Mouse (Mus musculus) heart, embryonic 15.5 days (tissue): ENCODE results near the gene Kndc1. TPM values are rescaled to one million over a fixed set of nuclear protein-coding genes. Genes with fewer than 3 reads are reported as not detected.

Source experiments
- ATAC-seq: fragments of 200-750 bp; cut with Nextera tagmentation; replicated peaks from 2 replicates; pipeline ENCODE4 v1.8.0; 2017; ENCODE audit warnings: low read depth, moderate TSS enrichment; ENCODE audit not compliant: insufficient number of reproducible peaks, insufficient read depth, low FRiP score
- H3K27ac ChIP-seq: fragments of 300-500 bp; sonication (generic); 2 replicates; pipeline ENCODE4 v1.5.1; 2015; ENCODE audit warnings: mild to moderate bottlenecking, inconsistent platforms
- H3K27me3 ChIP-seq: fragments of 300-500 bp; sonication (generic); 2 replicates; pipeline ENCODE4 v1.6.1; 2015; ENCODE audit warnings: inconsistent platforms
- H3K36me3 ChIP-seq: fragments of 300-500 bp; sonication (generic); 2 replicates; pipeline ENCODE4 v1.6.1; 2015; ENCODE audit warnings: mild to moderate bottlenecking, inconsistent platforms
- H3K4me1 ChIP-seq: fragments of 300-500 bp; sonication (generic); replicated peaks from 2 replicates; pipeline ENCODE4 v1.6.1; 2015; ENCODE audit warnings: inconsistent platforms
- H3K4me2 ChIP-seq: fragments of 300-500 bp; sonication (generic); 2 replicates; pipeline ENCODE4 v1.6.1; 2015; ENCODE audit warnings: inconsistent platforms, mild to moderate bottlenecking, moderate library complexity
- H3K4me3 ChIP-seq: fragments of 300-500 bp; sonication (generic); 2 replicates; pipeline ENCODE4 v1.5.1; 2015; ENCODE audit warnings: mild to moderate bottlenecking, inconsistent platforms
- H3K9ac ChIP-seq: fragments of 300-500 bp; sonication (generic); 2 replicates; pipeline ENCODE4 v1.6.1; 2015; ENCODE audit warnings: mild to moderate bottlenecking, inconsistent platforms
- H3K9me3 ChIP-seq: fragments of 300-500 bp; sonication (generic); replicated peaks from 2 replicates; pipeline ENCODE4 v1.6.1; 2016; ENCODE audit warnings: inconsistent platforms
- WGBS: fragments of 180-500 bp; shearing (Covaris S2); methylation state at CpG from one replicate; pipeline ENCODE4 v1.1.7; 2015; ENCODE audit warnings: mixed read lengths; 5-methylcytosine and 5-hydroxymethylcytosine counted together
- polyA plus RNA-seq: library from polyadenylated mRNA; unstranded; fragments of >200 nt; fragmentation: Nextera tagmentation; extraction: Ambion mirVana; gene quantifications from 2 replicates; pipeline ENCODE4 v1.2.1, GENCODE M21; 2015

Kndc1 gene
- polyA plus RNA-seq, 1 experiment from 2014 or later: 0.11 TPM

DNA sequence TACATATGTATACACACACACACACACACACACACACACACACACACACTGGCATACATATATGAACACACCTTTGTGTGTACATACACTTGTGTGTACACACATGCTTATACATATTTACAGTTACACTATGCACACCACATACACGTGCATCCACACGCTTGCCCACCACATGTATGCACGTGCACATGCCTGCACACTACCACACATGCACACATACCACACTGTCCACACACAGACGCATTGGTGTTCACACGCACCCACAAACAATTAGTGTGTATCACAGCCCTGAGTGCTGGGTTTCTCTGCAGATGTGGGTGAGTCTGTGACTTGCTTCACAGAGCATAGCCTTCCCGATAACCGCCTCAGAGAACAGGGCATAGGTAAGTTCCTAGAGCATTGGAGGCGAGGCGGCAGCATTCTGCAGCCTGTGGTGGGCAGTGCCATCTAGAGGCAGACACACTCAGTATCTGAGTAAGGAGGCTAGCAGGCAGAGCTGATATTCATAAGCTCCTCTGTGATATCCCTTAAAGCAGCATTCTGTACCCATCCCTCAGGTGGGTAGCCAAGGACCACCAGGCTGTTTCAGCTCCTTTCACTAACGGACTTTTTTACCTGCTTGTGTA is 17.2 kb upstream of the Kndc1 start:
- WGBS: 59% methylated on average over 10 of the region's 10 CpGs
- no peak for ATAC-seq

DNA sequence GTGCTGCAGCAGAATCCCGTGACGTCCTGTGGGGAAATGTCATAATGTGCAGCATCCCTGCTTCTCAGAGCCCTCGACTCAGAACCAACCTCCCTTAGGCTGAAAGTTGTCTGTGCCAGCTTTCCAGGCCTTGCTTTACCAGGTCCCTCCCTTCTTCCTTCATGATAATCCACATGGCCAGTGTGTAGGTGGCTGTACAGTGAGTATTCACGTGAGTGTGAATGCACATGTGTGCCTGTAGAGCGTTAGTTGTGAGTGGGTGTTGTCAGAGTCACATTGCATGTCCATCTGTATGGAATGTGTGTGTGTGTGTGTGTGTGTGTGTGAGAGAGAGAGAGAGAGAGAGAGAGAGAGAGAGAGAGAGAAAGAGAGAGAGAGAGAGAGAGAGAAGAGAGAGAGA is 16.4 kb upstream of the Kndc1 start:
- no peak for ATAC-seq
- no peak overlapping the region for H3K9ac ChIP-seq
- 75% methylated on average over 5 of the region's 5 CpGs for WGBS

More for the DNA sequence above, 17.2 kb upstream of the Kndc1 start:
- Histone ChIP-seq H3K4me3 (no peak overlapping the region), H3K9me3 (no peaks in the 10 kb centered on the region), H3K9ac (no peak overlapping the region), H3K4me2 (no peak overlapping the region), H3K4me1 (no peaks in the 10 kb centered on the region), H3K27ac (no peak overlapping the region), H3K27me3 (0 out of 2 replicates have a peak, but pooled peaks cover 5% of the 10 kb centered on the region), H3K36me3 (no peaks in the 10 kb centered on the region)

DNA sequence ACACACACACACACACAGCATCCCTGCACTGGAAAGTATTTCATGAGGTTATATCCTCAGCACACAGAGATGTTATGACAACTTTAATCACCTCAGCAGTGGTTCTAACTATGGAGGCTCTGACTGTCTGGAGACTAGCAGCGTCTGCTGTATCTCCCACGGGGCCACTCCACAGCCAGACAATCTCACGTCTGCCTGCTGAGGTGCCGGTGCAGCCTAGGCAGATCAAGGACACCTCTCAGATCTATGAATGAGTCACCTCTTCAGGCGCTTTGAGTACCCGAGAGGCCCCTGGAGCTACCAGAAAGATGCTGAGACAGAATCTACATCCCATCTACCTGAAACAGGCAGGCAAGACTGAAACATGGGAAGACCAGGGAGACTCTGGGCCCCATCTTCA is 15.9 kb upstream of the Kndc1 start:
- Histone ChIP-seq H3K9ac (no peak overlapping the region), H3K4me3 (no peak overlapping the region), H3K4me2 (no peak overlapping the region), H3K9me3 (no peaks in the 10 kb centered on the region), H3K27ac (no peak overlapping the region), H3K4me1 (no peaks in the 10 kb centered on the region), H3K36me3 (no peaks in the 10 kb centered on the region), H3K27me3 (0 out of 2 replicates have a peak, but pooled peaks cover 5% of the 10 kb centered on the region)
- 26% methylated on average over 6 of the region's 6 CpGs for WGBS
- ATAC-seq: no peak

More for the DNA sequence above, 16.4 kb upstream of the Kndc1 start:
- H3K4me2 ChIP-seq: no peak overlapping the region
- H3K4me3 ChIP-seq: no peak overlapping the region
- H3K27ac ChIP-seq: no peak overlapping the region
- H3K9me3 ChIP-seq: no peaks in the 10 kb centered on the region
- no peaks in the 10 kb centered on the region for H3K36me3 ChIP-seq
- H3K27me3 ChIP-seq: 0 out of 2 replicates have a peak, but pooled peaks cover 5% of the 10 kb centered on the region
- H3K4me1 ChIP-seq: no peaks in the 10 kb centered on the region

DNA sequence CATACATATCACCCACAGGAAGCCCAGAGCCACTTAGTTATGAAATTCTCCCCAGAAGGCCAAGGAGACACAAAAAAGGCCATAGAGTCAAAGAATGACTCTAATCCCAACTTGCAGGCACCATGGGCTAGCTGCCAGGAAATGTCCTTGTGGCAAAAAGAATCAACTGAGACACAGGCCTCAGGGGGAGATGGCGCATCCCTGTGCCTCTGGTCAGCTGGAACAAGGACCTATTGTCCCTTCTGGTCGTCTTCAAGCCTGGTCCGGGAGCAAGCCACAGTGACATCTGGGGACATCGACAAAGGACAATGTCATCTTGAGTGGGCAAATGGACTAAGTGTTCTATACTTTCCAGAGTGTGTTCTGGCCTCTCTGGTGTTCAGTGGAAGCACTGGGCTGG is 11.0 kb upstream of the Kndc1 start:
- no peaks in the 10 kb centered on the region for H3K9me3 ChIP-seq
- no peaks in the 10 kb centered on the region for H3K4me1 ChIP-seq
- 0 out of 2 replicates have a peak, but pooled peaks cover 5% of the 10 kb centered on the region for H3K27me3 ChIP-seq
- H3K4me3 ChIP-seq: no peak overlapping the region
- H3K4me2 ChIP-seq: no peak overlapping the region
- no peak for ATAC-seq
- H3K27ac ChIP-seq: no peak overlapping the region
- H3K36me3 ChIP-seq: no peaks in the 10 kb centered on the region
- WGBS: 79% methylated on average over 4 of the region's 4 CpGs
- no peak overlapping the region for H3K9ac ChIP-seq

DNA sequence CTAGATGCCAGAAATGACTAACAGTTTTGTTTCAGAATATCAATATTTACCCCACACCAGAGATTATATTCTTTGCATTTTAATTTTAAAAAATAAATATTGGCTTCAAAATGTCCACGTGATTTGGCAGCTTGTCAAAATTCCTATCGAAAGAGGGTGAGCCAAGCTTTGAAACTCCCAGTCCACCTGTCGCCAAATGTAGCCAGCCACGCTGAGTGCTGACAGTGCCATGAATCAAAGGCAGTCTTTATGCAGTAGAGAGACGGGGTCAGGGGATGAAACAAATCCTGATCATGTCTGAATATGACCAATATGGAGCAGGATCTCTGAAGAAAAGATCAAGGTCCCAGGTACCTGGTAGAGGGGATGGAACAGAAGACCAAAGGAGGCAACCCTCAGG is 2.7 kb upstream of the Kndc1 start:
- Histone ChIP-seq H3K9me3 (no peaks in the 10 kb centered on the region), H3K27ac (no peak overlapping the region), H3K4me3 (no peak overlapping the region), H3K9ac (no peak overlapping the region), H3K4me2 (no peak overlapping the region), H3K4me1 (0 out of 2 replicates have a peak, but pooled peaks cover 12% of the 10 kb centered on the region), H3K36me3 (no peaks in the 10 kb centered on the region), H3K27me3 (peaks cover 41% of the 10 kb centered on the region)
- 48% methylated on average over 5 of the region's 5 CpGs for WGBS
- no peak for ATAC-seq

DNA sequence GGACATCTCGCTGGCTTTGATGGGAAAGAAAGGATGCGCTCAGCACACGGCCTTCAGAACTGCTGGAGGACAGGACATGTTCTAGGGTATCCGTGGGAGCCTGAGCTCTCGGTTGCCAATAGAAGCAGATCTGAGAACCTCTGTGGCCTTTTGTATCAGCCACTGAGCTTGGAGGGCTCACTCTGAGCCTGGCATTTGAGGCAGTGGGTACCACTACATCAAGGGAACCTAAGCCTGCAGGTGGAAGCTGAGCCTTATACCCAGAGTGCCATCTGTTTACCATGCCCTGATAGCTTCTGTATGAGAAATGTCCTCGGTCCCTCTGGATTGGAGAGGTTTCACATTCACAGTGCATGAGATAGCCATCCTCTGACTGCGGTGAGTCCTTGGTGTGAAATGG is 1.8 kb downstream of the Kndc1 start:
- Histone ChIP-seq H3K27me3 (peaks cover 78% of the 10 kb centered on the region), H3K9ac (no peak overlapping the region), H3K9me3 (no peaks in the 10 kb centered on the region), H3K4me3 (no peak overlapping the region), H3K27ac (no peak overlapping the region), H3K4me1 (0 out of 2 replicates have a peak, but pooled peaks cover 12% of the 10 kb centered on the region), H3K36me3 (no peaks in the 10 kb centered on the region), H3K4me2 (no peak overlapping the region)
- no peak for ATAC-seq
- 77% methylated on average over 7 of the region's 7 CpGs for WGBS

DNA sequence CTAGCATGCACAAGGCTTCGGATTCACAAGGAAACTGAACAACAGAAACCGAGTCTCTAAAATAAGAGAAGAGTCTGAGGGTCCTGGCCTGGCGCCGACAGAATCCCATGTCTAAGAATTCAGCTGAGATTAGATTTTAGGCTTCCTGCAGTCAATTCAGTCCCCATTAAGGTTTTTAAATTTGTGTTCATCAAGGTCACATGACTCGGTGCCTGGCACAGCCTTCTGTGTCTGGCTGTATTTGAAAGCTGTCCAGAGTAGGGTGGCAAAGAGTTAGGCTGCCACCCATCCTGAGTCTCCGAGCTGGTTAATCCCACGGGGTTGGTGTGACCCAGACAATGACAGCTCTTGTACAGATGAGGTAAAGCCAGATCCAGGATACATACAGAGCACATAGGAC is 2.3 kb downstream of the Kndc1 start:
- Histone ChIP-seq H3K4me3 (no peak overlapping the region), H3K27me3 (peaks cover 80% of the 10 kb centered on the region)
- ATAC-seq: no peak

DNA sequence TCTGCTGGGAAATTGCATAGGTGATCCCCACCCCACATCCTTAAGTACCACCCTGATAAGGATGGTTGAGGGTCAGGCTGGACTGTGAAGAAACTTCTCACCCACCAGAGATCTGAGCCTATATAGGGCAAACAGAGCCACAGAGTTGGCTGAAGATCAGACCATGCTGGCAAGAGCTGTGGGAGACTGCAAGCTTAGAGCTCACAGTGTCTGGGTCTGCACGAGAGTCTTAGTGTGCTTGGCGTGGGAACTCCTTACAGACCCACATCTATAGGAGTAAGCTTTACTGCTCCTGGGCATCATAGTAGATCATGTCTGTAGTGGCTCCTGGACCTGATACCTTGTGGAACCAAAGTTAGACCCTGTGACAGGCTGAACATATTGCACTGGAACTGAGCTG is 4.1 kb downstream of the Kndc1 start:
- peaks cover 74% of the 10 kb centered on the region for H3K27me3 ChIP-seq
- H3K4me1 ChIP-seq: 0 out of 2 replicates have a peak, but pooled peaks cover 8% of the 10 kb centered on the region

More for the DNA sequence above, 2.3 kb downstream of the Kndc1 start:
- H3K4me1 ChIP-seq: 0 out of 2 replicates have a peak, but pooled peaks cover 12% of the 10 kb centered on the region
- no peak overlapping the region for H3K27ac ChIP-seq
- H3K9ac ChIP-seq: no peak overlapping the region
- H3K36me3 ChIP-seq: no peaks in the 10 kb centered on the region
- H3K4me2 ChIP-seq: no peak overlapping the region
- WGBS: 75% methylated on average over 7 of the region's 7 CpGs
- H3K9me3 ChIP-seq: no peaks in the 10 kb centered on the region

DNA sequence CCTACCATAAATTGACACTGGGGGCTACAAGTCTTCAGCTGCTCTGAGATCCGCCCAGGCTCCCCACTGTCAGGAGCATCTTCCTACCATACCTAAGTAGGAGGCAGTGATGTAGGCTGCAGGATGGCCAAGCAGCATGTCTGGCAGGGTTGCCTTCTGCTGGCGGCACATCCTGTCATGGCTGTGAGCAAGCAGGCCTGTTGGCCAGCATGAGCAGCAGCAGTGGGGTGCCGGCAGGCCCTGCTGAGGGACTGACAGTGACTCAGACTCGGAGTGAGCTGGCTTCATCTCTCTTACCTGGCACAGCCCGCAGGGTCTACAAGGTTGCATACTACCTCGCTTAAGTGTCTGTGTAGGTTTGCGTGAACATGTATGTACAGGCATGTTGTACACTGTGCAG is 5.0 kb downstream of the Kndc1 start:
- Histone ChIP-seq H3K36me3 (no peaks in the 10 kb centered on the region), H3K4me2 (no peak overlapping the region), H3K9me3 (no peaks in the 10 kb centered on the region), H3K27me3 (peaks cover 72% of the 10 kb centered on the region), H3K27ac (no peak overlapping the region), H3K9ac (no peak overlapping the region), H3K4me3 (no peak overlapping the region), H3K4me1 (0 out of 2 replicates have a peak, but pooled peaks cover 7% of the 10 kb centered on the region)
- 68% methylated on average over 7 of the region's 7 CpGs for WGBS
- no peak for ATAC-seq

More for the DNA sequence above, 4.1 kb downstream of the Kndc1 start:
- no peak overlapping the region for H3K9ac ChIP-seq
- H3K4me2 ChIP-seq: no peak overlapping the region
- H3K36me3 ChIP-seq: no peaks in the 10 kb centered on the region
- 70% methylated on average over 2 of the region's 2 CpGs for WGBS
- no peak overlapping the region for H3K27ac ChIP-seq
- H3K4me3 ChIP-seq: no peak overlapping the region
- no peak for ATAC-seq
- H3K9me3 ChIP-seq: no peaks in the 10 kb centered on the region

DNA sequence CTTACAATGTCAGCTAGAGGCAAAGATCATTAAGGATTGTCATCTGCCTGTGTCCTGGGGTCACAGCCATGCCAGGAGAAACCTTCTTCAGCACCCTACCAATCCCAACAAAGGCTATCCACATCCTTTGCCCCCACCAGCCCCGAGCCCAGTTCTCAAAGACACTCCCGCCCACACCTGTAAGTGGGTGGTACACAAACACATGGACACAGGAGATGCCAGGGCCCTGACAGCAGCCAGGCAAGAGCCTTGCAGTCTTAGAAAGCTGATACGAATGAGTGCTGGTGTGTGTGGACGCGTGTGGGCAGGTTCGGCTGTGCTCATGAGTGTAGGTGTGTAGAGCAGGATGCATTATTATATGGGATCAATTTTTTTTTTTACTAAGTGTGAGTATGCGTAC is 6.0 kb downstream of the Kndc1 start:
- Histone ChIP-seq H3K27me3 (peaks cover 72% of the 10 kb centered on the region), H3K4me3 (no peak overlapping the region), H3K4me1 (no peaks in the 10 kb centered on the region), H3K9ac (no peak overlapping the region), H3K27ac (no peak overlapping the region), H3K9me3 (no peaks in the 10 kb centered on the region), H3K36me3 (no peaks in the 10 kb centered on the region), H3K4me2 (no peak overlapping the region)
- no peak for ATAC-seq
- WGBS: 88% methylated on average over 7 of the region's 7 CpGs

DNA sequence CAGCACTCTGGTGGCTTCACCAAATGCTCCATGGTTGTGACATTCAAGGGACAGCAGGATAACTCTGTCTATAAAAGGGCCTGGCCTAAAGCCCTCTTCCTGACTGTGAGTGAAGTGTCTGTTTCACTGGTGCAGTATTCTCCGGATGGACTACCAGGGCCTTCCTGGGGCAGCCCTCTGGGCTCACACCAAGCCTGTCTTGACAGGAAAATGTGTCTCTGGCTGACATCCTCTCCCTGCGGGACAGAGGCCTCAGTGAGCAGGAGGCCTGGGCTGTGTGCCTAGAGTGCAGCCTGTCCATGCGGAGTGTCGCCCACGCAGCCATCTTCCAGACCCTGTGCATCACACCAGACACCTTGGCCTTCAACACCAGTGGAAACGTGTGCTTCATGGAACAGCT is 6.4 kb downstream of the Kndc1 start:
- Histone ChIP-seq H3K9ac (no peak overlapping the region), H3K27ac (no peak overlapping the region), H3K36me3 (no peaks in the 10 kb centered on the region), H3K4me3 (no peak overlapping the region), H3K27me3 (peaks cover 69% of the 10 kb centered on the region), H3K4me2 (no peak overlapping the region), H3K4me1 (no peaks in the 10 kb centered on the region), H3K9me3 (no peaks in the 10 kb centered on the region)
- WGBS: 68% methylated on average over 6 of the region's 6 CpGs
- ATAC-seq: no peak

DNA sequence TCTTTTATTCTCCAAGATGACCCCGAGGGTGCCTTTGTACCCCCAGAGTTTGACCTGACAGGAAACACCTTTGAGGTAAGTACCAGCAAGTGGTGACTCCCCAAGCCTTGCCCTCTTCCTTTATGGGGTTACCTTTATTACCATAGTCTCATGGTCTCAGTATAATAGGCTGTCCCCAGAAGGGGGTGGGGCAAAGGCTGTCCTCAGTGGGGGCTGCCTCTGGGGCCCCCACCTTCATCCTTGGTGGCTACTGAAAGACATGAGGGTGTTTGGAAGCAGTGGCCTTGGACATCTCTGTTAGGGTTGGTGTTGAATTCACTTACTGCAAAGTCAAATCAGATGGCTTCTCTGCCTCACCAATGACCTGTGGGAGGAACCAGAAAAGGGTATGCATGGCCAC is 7.5 kb downstream of the Kndc1 start:
- Histone ChIP-seq H3K4me2 (no peak overlapping the region), H3K4me3 (no peak overlapping the region), H3K36me3 (no peaks in the 10 kb centered on the region), H3K9me3 (no peaks in the 10 kb centered on the region), H3K4me1 (no peaks in the 10 kb centered on the region; the same call in 1 of the 2 replicates), H3K27me3 (peaks cover 58% of the 10 kb centered on the region), H3K27ac (no peak overlapping the region), H3K9ac (no peak overlapping the region)
- no peak for ATAC-seq
- 21% methylated on average over 1 of the region's 1 CpGs for WGBS
